Mouse (Mus musculus) liver, embryonic 11.5 days (tissue): ENCODE results near the gene Kcne1. TPM values are rescaled to one million over a fixed set of nuclear protein-coding genes. Genes with fewer than 3 reads are reported as not detected.

Experiments used
- ATAC-seq: fragments of 200-750 bp; cut with Nextera tagmentation; replicated peaks from 2 replicates; pipeline ENCODE4 v1.8.0; 2017; ENCODE audit warnings: moderate number of reproducible peaks, mild to moderate bottlenecking, moderate TSS enrichment, moderate library complexity; ENCODE audit not compliant: low FRiP score
- DNase-seq: peaks from one replicate; pipeline ENCODE4 v3.0.0-alpha.2; 2017; ENCODE audit warnings: low spot score
- H3K27ac ChIP-seq: fragments of 300-500 bp; sonication (generic); 2 replicates; pipeline ENCODE4 v1.5.1; 2014; ENCODE audit warnings: mild to moderate bottlenecking, low read depth, low read length, control low read depth
- H3K27me3 ChIP-seq: fragments of 300-500 bp; sonication (generic); replicated peaks from 2 replicates; pipeline ENCODE4 v1.6.1; 2014; ENCODE audit warnings: low read length, mixed read lengths; ENCODE audit not compliant: control insufficient read depth, insufficient read depth
- H3K36me3 ChIP-seq: fragments of 300-500 bp; sonication (generic); 2 replicates; pipeline ENCODE4 v1.6.1; 2014; ENCODE audit warnings: mild to moderate bottlenecking, low read length, moderate library complexity, mixed read lengths; ENCODE audit not compliant: control insufficient read depth, insufficient read depth
- H3K4me1 ChIP-seq: fragments of 300-500 bp; sonication (generic); replicated peaks from 2 replicates; pipeline ENCODE4 v1.6.1; 2014; ENCODE audit warnings: low read length, mixed read lengths; ENCODE audit not compliant: control insufficient read depth, insufficient read depth
- H3K4me2 ChIP-seq: fragments of 300-500 bp; sonication (generic); 2 replicates; pipeline ENCODE4 v1.6.1; 2014; ENCODE audit warnings: mild to moderate bottlenecking, control low read depth, moderate library complexity
- H3K4me3 ChIP-seq: fragments of 300-500 bp; sonication (generic); 2 replicates; pipeline ENCODE4 v1.5.1; 2014; ENCODE audit warnings: low read depth, low read length, control low read depth
- H3K9ac ChIP-seq: fragments of 300-500 bp; sonication (generic); 2 replicates; pipeline ENCODE4 v1.6.1; 2014; ENCODE audit warnings: low read depth, low read length, control low read depth
- H3K9me3 ChIP-seq: fragments of 300-500 bp; sonication (generic); 2 replicates; pipeline ENCODE4 v1.6.1; 2016; ENCODE audit warnings: low read length, inconsistent platforms, mixed read lengths; ENCODE audit not compliant: control insufficient read depth
- WGBS: fragments of 180-500 bp; shearing (Covaris S2); extraction: QIAGEN DNeasy Blood & Tissue Kit; methylation state at CpG from one replicate; pipeline ENCODE4 v1.1.7; 2014; 5-methylcytosine and 5-hydroxymethylcytosine counted together
- polyA plus RNA-seq: library from polyadenylated mRNA; unstranded; fragments of >200 nt; fragmentation: Nextera tagmentation; extraction: Ambion mirVana; gene quantifications from 2 replicates; pipeline ENCODE4 v1.2.1, GENCODE M21; 2014

The Kcne1 gene
- polyA plus RNA-seq, 1 experiment from 2014 or later: not detected

- ATAC-seq (peak; percentile 96), DNase-seq (peak; percentile 39)
- H3K4me1 ChIP-seq: peaks cover 9% of the 10 kb centered on the region
- 0 out of 2 replicates have a peak overlapping the region, but pooled peaks have one; percentile 2 for H3K4me2 ChIP-seq
- no peaks in the 10 kb centered on the region for H3K36me3 ChIP-seq
- no peak overlapping the region for H3K9ac ChIP-seq
- no peak overlapping the region for H3K4me3 ChIP-seq
- H3K27ac ChIP-seq: no peak overlapping the region
- no peaks in the 10 kb centered on the region for H3K9me3 ChIP-seq
- H3K27me3 ChIP-seq: 0 out of 2 replicates have a peak, but pooled peaks cover 2% of the 10 kb centered on the region
- 28% methylated on average over 2 of the region's 2 CpGs for WGBS
Measured at GRCm38 (mm10) chr16:92369260-92369659, 10.0 kb upstream of the Kcne1 start.

GRCm38 (mm10) chr16:92365477-92365876 lies 6.2 kb upstream of the Kcne1 start:
- Histone ChIP-seq H3K4me3 (no peak overlapping the region), H3K4me1 (peaks cover 9% of the 10 kb centered on the region), H3K27me3 (no peaks in the 10 kb centered on the region), H3K4me2 (no peak overlapping the region), H3K9ac (no peak overlapping the region), H3K36me3 (no peaks in the 10 kb centered on the region), H3K9me3 (no peaks in the 10 kb centered on the region), H3K27ac (no peak overlapping the region)
- WGBS: 70% methylated on average over 7 of the region's 7 CpGs
- ATAC-seq (no peak), DNase-seq (no peak)

- Histone ChIP-seq H3K27ac (no peak overlapping the region), H3K9ac (no peak overlapping the region), H3K9me3 (no peaks in the 10 kb centered on the region), H3K4me3 (no peak overlapping the region), H3K4me2 (no peak overlapping the region), H3K27me3 (peaks cover 6% of the 10 kb centered on the region), H3K36me3 (no peaks in the 10 kb centered on the region), H3K4me1 (0 out of 2 replicates have a peak, but pooled peaks cover under 1% of the 10 kb centered on the region)
- no peak for DNase-seq
- no peak for ATAC-seq
- 71% methylated on average over 7 of the region's 7 CpGs for WGBS
Measured at GRCm38 (mm10) chr16:92360711-92361110, 1.4 kb upstream of the Kcne1 start.

- Histone ChIP-seq H3K4me2 (peak overlapping the region; percentile 26), H3K27me3 (peaks cover 6% of the 10 kb centered on the region), H3K27ac (no peak overlapping the region), H3K9me3 (no peaks in the 10 kb centered on the region), H3K36me3 (no peaks in the 10 kb centered on the region), H3K9ac (no peak overlapping the region), H3K4me3 (no peak overlapping the region), H3K4me1 (peaks cover 3% of the 10 kb centered on the region; the same call in 1 of the 2 replicates)
- peak; percentile 31 for ATAC-seq
- 27% methylated on average over 9 of the region's 9 CpGs for WGBS
- no peak for DNase-seq
Measured at GRCm38 (mm10) chr16:92358734-92359133, 534 bp downstream of the Kcne1 start.

- H3K4me3 ChIP-seq: no peak overlapping the region
- no peaks in the 10 kb centered on the region for H3K36me3 ChIP-seq
- 79% methylated on average over 10 of the region's 10 CpGs for WGBS
- ATAC-seq (no peak), DNase-seq (no peak)
- H3K4me1 ChIP-seq: peaks cover 3% of the 10 kb centered on the region; the same call in 1 of the 2 replicates
- peaks cover 6% of the 10 kb centered on the region for H3K27me3 ChIP-seq
- no peak overlapping the region for H3K9ac ChIP-seq
- H3K9me3 ChIP-seq: no peaks in the 10 kb centered on the region
- H3K27ac ChIP-seq: no peak overlapping the region
- H3K4me2 ChIP-seq: no peak overlapping the region
Measured at GRCm38 (mm10) chr16:92357566-92357965, 1.7 kb downstream of the Kcne1 start.

- H3K27ac ChIP-seq: no peak overlapping the region
- peaks cover 3% of the 10 kb centered on the region; the same call in 1 of the 2 replicates for H3K4me1 ChIP-seq
Measured at GRCm38 (mm10) chr16:92357023-92357422, 2.2 kb downstream of the Kcne1 start.

GRCm38 (mm10) chr16:92355982-92356381 lies 3.3 kb downstream of the Kcne1 start:
- Histone ChIP-seq H3K4me1 (peaks cover 3% of the 10 kb centered on the region; the same call in 1 of the 2 replicates), H3K9me3 (no peaks in the 10 kb centered on the region), H3K36me3 (no peaks in the 10 kb centered on the region), H3K9ac (no peak overlapping the region), H3K4me3 (no peak overlapping the region), H3K27me3 (peaks cover 6% of the 10 kb centered on the region), H3K4me2 (no peak overlapping the region), H3K27ac (no peak overlapping the region)
- no peak for ATAC-seq
- WGBS: 47% methylated on average over 11 of the region's 11 CpGs
- no peak for DNase-seq

More at GRCm38 (mm10) chr16:92357023-92357422, 2.2 kb downstream of the Kcne1 start:
- H3K9me3 ChIP-seq: no peaks in the 10 kb centered on the region
- ATAC-seq: no peak
- 76% methylated on average over 9 of the region's 9 CpGs for WGBS
- no peak overlapping the region for H3K4me2 ChIP-seq
- H3K4me3 ChIP-seq: no peak overlapping the region
- no peaks in the 10 kb centered on the region for H3K36me3 ChIP-seq
- DNase-seq: no peak
- H3K9ac ChIP-seq: no peak overlapping the region
- peaks cover 6% of the 10 kb centered on the region for H3K27me3 ChIP-seq

- H3K4me2 ChIP-seq: no peak overlapping the region
- no peaks in the 10 kb centered on the region for H3K36me3 ChIP-seq
- no peaks in the 10 kb centered on the region for H3K9me3 ChIP-seq
- DNase-seq: no peak
- no peak for ATAC-seq
- peaks cover 3% of the 10 kb centered on the region; the same call in 1 of the 2 replicates for H3K4me1 ChIP-seq
- WGBS: 63% methylated on average over 5 of the region's 5 CpGs
- H3K9ac ChIP-seq: no peak overlapping the region
- no peak overlapping the region for H3K27ac ChIP-seq
- H3K4me3 ChIP-seq: no peak overlapping the region
- H3K27me3 ChIP-seq: peaks cover 6% of the 10 kb centered on the region
Measured at GRCm38 (mm10) chr16:92355366-92355765, 3.9 kb downstream of the Kcne1 start.

GRCm38 (mm10) chr16:92353897-92354296 lies 5.4 kb downstream of the Kcne1 start:
- Histone ChIP-seq H3K4me3 (no peak overlapping the region), H3K4me1 (peaks cover 3% of the 10 kb centered on the region; the same call in 1 of the 2 replicates), H3K9ac (no peak overlapping the region), H3K27ac (no peak overlapping the region), H3K9me3 (no peaks in the 10 kb centered on the region), H3K36me3 (no peaks in the 10 kb centered on the region), H3K27me3 (peaks cover 6% of the 10 kb centered on the region), H3K4me2 (no peak overlapping the region)
- DNase-seq (no peak), ATAC-seq (no peak)
- WGBS: 73% methylated on average over 2 of the region's 2 CpGs
